Mouse (Mus musculus): Measurements from ENCODE around the gene Bpifa6.

DNA sequence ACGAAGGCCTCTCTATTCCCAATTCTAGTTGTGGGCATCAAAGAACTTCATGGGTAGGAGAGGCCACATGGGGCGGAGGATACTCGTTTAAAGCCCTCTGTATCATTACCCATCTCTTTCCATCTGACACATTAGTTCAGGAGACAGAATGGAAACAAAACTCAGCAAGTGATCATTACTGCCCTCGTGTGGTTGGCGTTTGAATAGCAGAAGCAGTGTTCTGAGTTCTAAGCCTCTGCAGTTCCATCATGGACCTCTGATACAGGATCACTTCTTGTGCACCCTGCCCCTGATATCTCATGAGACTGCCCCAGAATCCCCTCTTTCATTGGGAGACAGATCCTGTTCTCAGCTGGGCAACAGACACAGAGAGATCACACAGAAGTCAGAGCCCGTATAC is 21.8 kb upstream of the Bpifa6 start:
- peak; percentile 77 for TF ChIP-seq CTCF (IDR thresholded peaks at IDR 0.05)
- TF ChIP-seq EP300 (IDR thresholded peaks at IDR 0.05), result no peak

All from lung, postnatal 0 days (tissue).